Mouse (Mus musculus) liver, embryonic 14.5 days (tissue): ENCODE data around the gene Dlx6.

Source experiments
- CTCF ChIP-seq: IDR thresholded peaks from 2 replicates; pipeline ENCODE4 v1.5.1; 2016; ENCODE audit warnings: antibody characterized with exemption, low read depth, control low read depth
- EP300 ChIP-seq: IDR thresholded peaks from 2 replicates; pipeline ENCODE4 v1.6.1; 2016; ENCODE audit warnings: antibody characterized with exemption, low read depth

DNA sequence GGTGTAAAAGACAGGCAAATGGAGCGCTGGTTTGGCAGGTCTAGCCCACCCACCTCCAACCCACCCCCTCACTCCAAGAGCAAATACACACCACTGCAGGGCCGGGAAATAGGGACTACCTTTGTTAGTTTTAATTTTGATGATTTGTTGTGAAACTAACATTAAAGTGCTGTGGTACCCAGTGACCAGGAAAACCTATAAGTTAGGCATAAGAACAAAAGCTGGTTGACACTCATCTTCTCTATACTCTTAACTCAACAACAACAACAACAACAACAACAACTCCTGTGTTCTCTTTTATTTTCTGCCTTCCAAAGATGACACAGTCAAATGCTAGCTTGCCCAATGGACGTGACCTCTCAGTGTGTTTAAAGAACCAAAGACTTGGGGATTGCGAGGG, 6.3 kb upstream of the Dlx6 start:
- no peak for TF ChIP-seq CTCF
- no peak for TF ChIP-seq EP300
